Mouse (Mus musculus) CH12.LX (cell line): ENCODE results near the gene Gm27179. TPM values are rescaled to one million over a fixed set of nuclear protein-coding genes. Genes with fewer than 3 reads are reported as not detected.
"Not testable (repeated sequence)": the region's sequence is repeated elsewhere in the genome, so short reads cannot be mapped to it uniquely, and the experiment has no call there.

ENCODE experiments used
- DNase-seq: peaks from one replicate; pipeline ENCODE4 v3.0.0-alpha.2; 2013; ENCODE audit errors: extremely low read depth
- H3K27ac ChIP-seq: 2 replicates; pipeline ENCODE4 v1.5.1; 2012; ENCODE audit warnings: low read depth, mild to moderate bottlenecking, control low read depth, moderate library complexity; ENCODE audit not compliant: insufficient read depth
- H3K27me3 ChIP-seq: replicated peaks from 2 replicates; pipeline ENCODE3; 2012; ENCODE audit warnings: inconsistent platforms
- H3K36me3 ChIP-seq, 2 experiments: replicated peaks in 1 of 2; 2 replicates each; pipeline versions ENCODE3 to v1.6.1; 2012; ENCODE audit warnings: inconsistent platforms in 1 of 2, low read length in 1 of 2, mild to moderate bottlenecking in 1 of 2, mixed read lengths in 1 of 2, moderate library complexity in 1 of 2; ENCODE audit not compliant: control insufficient read depth in 1 of 2, insufficient read depth in 1 of 2
- H3K4me1 ChIP-seq, 2 experiments: 2 replicates each; pipeline ENCODE4 v1.6.1; 2012; ENCODE audit warnings: inconsistent platforms in 1 of 2, moderate library complexity in 1 of 2; ENCODE audit not compliant: insufficient read depth in 2 of 2, control insufficient read depth in 1 of 2
- H3K4me2 ChIP-seq: 2 replicates; pipeline ENCODE4 v1.6.1; 2012; ENCODE audit warnings: low read depth, mild to moderate bottlenecking, control low read depth; ENCODE audit not compliant: poor library complexity, insufficient read depth, severe bottlenecking
- H3K4me3 ChIP-seq, 3 experiments: fragments of 150-350 bp in 1 of 3; sonication (generic) in 1 of 3; replicated peaks in 1 of 3; 2 replicates each; pipeline versions ENCODE3 to v1.5.1; 2011 to 2012; ENCODE audit warnings: low read depth in 2 of 3, low read length in 2 of 3, mild to moderate bottlenecking in 2 of 3, moderate library complexity in 2 of 3, control low read depth in 1 of 3, improper control_type of control experiment in 1 of 3, inconsistent platforms in 1 of 3, mixed read lengths in 1 of 3; ENCODE audit not compliant: poor library complexity in 1 of 3
- H3K79me2 ChIP-seq: replicated peaks from 2 replicates; pipeline ENCODE4 v1.6.1; 2012; ENCODE audit warnings: mild to moderate bottlenecking, moderate library complexity; ENCODE audit not compliant: control insufficient read depth, poor library complexity, insufficient read depth, severe bottlenecking; ENCODE audit errors: extremely low read depth
- H3K9ac ChIP-seq: 2 replicates; pipeline ENCODE4 v1.6.1; 2012; ENCODE audit warnings: low read depth, mild to moderate bottlenecking, control low read depth, moderate library complexity; ENCODE audit not compliant: insufficient read depth
- H3K9me3 ChIP-seq: replicated peaks from 2 replicates; pipeline ENCODE3; 2012; ENCODE audit warnings: low read length, inconsistent platforms, mixed read lengths
- dilution Hi-C: fragments of 300-500 bp; cut with MboI; formaldehyde crosslinking; loops from 2 replicates; pipeline ENCODE4 v1.14.3; 2020; ENCODE audit warnings: low sequenced_read_pairs; ENCODE audit not compliant: extremely low pct_unique_long_range_greater_than_20kb, extremely low pct_ligation_motif_present
- in situ Hi-C: fragments of 300-500 bp; cut with MboI; formaldehyde crosslinking; loops from 3 replicates; pipeline ENCODE4 v1.14.3; 2019; ENCODE audit warnings: low sequenced_read_pairs, low pct_ligation_motif_present, low pct_unique_long_range_greater_than_20kb, mixed read lengths
- polyA plus RNA-seq: library from polyadenylated mRNA; unstranded; fragments of >175 nt; gene quantifications from 2 replicates; pipeline ENCODE4 v1.2.1, GENCODE M21; 2012; ENCODE audit warnings: low read depth; ENCODE audit not compliant: insufficient read length
- total RNA-seq, 2 experiments: library from RNA; depleted of rRNA; stranded (reverse); fragments of 300-350 nt in 1 of 2; fragments of >200 nt in 1 of 2; gene quantifications; 2 replicates each; pipeline ENCODE4 v1.2.3; 2012 to 2014

The Gm27179 gene
- total and polyA plus RNA-seq, 3 experiments, result not detected

- H3K4me2 ChIP-seq, DNase-seq, H3K4me3 ChIP-seq, H3K9ac ChIP-seq, H3K36me3 ChIP-seq, H3K4me1 ChIP-seq, H3K27me3 ChIP-seq, H3K9me3 ChIP-seq, H3K27ac ChIP-seq, dilution Hi-C loops, in situ Hi-C loops, H3K79me2 ChIP-seq: not testable (repeated sequence)
These were observed 5.3 kb downstream of the Gm27179 start for GRCm38 (mm10) chr14:69507000-69507399.

- H3K4me2 ChIP-seq, DNase-seq, in situ Hi-C loops, H3K27me3 ChIP-seq, H3K4me3 ChIP-seq, H3K79me2 ChIP-seq, H3K9me3 ChIP-seq, H3K9ac ChIP-seq, H3K27ac ChIP-seq, dilution Hi-C loops, H3K4me1 ChIP-seq, H3K36me3 ChIP-seq: not testable (repeated sequence)
These were observed 9.2 kb downstream of the Gm27179 start, which contains the start of gene Gm16867 for GRCm38 (mm10) chr14:69503174-69503573. Gm16867 (minus strand) TSS chr14:69503362.

- dilution Hi-C loops, result not testable (repeated sequence)
These were observed 9.8 kb downstream of the Gm27179 start for GRCm38 (mm10) chr14:69502440-69503150.

GRCm38 (mm10) chr14:69496259-69496658, 16.1 kb downstream of the Gm27179 start:
- in situ Hi-C loops, result not testable (repeated sequence)

More at GRCm38 (mm10) chr14:69502440-69503150, 9.8 kb downstream of the Gm27179 start:
- H3K27me3 ChIP-seq, H3K9ac ChIP-seq, H3K4me2 ChIP-seq, H3K27ac ChIP-seq, H3K36me3 ChIP-seq, H3K79me2 ChIP-seq, DNase-seq, H3K9me3 ChIP-seq, H3K4me3 ChIP-seq, H3K4me1 ChIP-seq, in situ Hi-C loops: not testable (repeated sequence)

GRCm38 (mm10) chr14:69494946-69495345, 17.4 kb downstream of the Gm27179 start:
- DNase-seq, in situ Hi-C loops, H3K36me3 ChIP-seq, H3K27me3 ChIP-seq, dilution Hi-C loops, H3K4me1 ChIP-seq, H3K9me3 ChIP-seq, H3K4me2 ChIP-seq, H3K27ac ChIP-seq, H3K79me2 ChIP-seq, H3K9ac ChIP-seq, H3K4me3 ChIP-seq: not testable (repeated sequence)

More at GRCm38 (mm10) chr14:69496259-69496658, 16.1 kb downstream of the Gm27179 start:
- H3K4me2 ChIP-seq, H3K27me3 ChIP-seq, H3K79me2 ChIP-seq, H3K27ac ChIP-seq, H3K4me1 ChIP-seq, H3K9me3 ChIP-seq, H3K9ac ChIP-seq, DNase-seq, dilution Hi-C loops, H3K36me3 ChIP-seq, H3K4me3 ChIP-seq: not testable (repeated sequence)

GRCm38 (mm10) chr14:69494522-69494921, 17.8 kb downstream of the Gm27179 start:
- dilution Hi-C loops, in situ Hi-C loops, H3K4me3 ChIP-seq: not testable (repeated sequence)

More at GRCm38 (mm10) chr14:69494522-69494921, 17.8 kb downstream of the Gm27179 start:
- not testable (repeated sequence) for H3K36me3 ChIP-seq, H3K9ac ChIP-seq, H3K79me2 ChIP-seq, H3K27ac ChIP-seq, H3K4me1 ChIP-seq, H3K9me3 ChIP-seq, H3K27me3 ChIP-seq, DNase-seq, H3K4me2 ChIP-seq
